Mouse (Mus musculus) left cerebral cortex, postnatal 14 days (tissue): Measurements from ENCODE around the gene Lrig2. TPM values are rescaled to one million over a fixed set of nuclear protein-coding genes. Genes with fewer than 3 reads are reported as not detected.

ENCODE experiments used
- DNase-seq, 2 experiments: peaks; one replicate each; pipeline ENCODE4 v3.0.0; 2021 to 2022; ENCODE audit warnings: low spot score in 2 of 2, mixed read lengths in 1 of 2
- intact Hi-C: fragments of 180-260 bp; cut with DNase I; formaldehyde crosslinking; loops from one replicate; pipeline ENCODE4 v1.15.1; 2025
- total RNA-seq, 2 experiments: library from RNA; stranded (reverse); gene quantifications; 2 replicates each; pipeline ENCODE4 v1.2.3; 2021

The Lrig2 gene
- total RNA-seq, 2 experiments from 2014 or later = 24.1 to 24.2 TPM

DNA sequence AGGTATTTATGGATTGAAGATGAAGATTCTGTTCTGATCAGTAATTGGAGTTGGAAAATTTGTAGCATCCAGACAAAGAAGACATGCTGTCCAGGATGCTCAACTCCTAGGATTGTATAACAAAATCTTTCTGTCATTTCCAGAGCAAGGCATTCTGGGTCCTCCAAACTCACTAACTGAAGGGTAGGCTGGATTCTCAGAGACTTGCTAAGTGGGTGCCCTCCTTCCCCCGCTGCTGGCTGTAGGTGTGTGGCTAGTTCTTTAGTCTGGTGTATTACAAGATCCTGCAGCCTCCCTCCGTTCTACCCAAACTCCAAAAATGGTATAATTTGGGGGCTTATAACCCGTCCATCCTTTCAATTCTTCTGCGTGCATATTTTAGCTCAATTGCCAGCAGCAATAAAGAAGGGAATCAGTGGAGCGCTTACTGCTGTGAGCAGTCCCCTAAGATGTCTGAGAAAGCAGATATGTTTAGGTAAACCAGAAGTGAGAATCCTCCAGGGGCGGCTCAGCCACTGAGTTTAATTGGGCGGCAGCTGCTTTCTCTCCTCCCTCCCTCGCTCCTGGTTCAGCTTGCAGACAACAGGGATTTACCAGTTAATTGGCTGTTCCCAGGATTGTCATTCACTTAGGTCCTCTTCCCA lies 162.4 kb downstream of the Lrig2 start:
- intact Hi-C loops = no loop called here
- DNase-seq = peak in 1 of 2 experiments; percentile 39

Other genes starting within 250 kb of the Lrig2 start
- 10 to 100 TPM; 73.0 to 75.0 TPM for gene Slc16a1, start 126.8 kb upstream of the Lrig2 start, total RNA-seq